Mouse (Mus musculus): ENCODE results near the gene Cbwd1. TPM values are rescaled to one million over a fixed set of nuclear protein-coding genes. Genes with fewer than 3 reads are reported as not detected.
"Not testable (repeated sequence)": the region's sequence is repeated elsewhere in the genome, so short reads cannot be mapped to it uniquely, and the experiment has no call there.

Gene Cbwd1
- total and polyA plus RNA-seq, 2 experiments from 2014 or later: 12.8 to 18.1 TPM

- WGBS: 29% methylated on average over 4 of the region's 4 CpGs
- Histone ChIP-seq H3K9ac (replicated peaks; ENCODE audit: low read depth, low read length) (no peak overlapping the region), H3K9me3 (replicated peaks; ENCODE audit: control insufficient read depth, low read length) (no peaks in the 10 kb centered on the region), H3K4me1 (ENCODE audit: control insufficient read depth, insufficient read depth) (no peaks in the 10 kb centered on the region), H3K4me2 (ENCODE audit: low read depth, low read length) (no peak overlapping the region), H3K27me3 (ENCODE audit: control insufficient read depth, insufficient read depth, low read length) (peaks cover 66% of the 10 kb centered on the region), H3K4me3 (ENCODE audit: low read depth, low read length) (no peak overlapping the region), H3K27ac (ENCODE audit: low read depth) (no peak overlapping the region), H3K36me3 (replicated peaks; ENCODE audit: control insufficient read depth, insufficient read depth, low read length) (no peaks in the 10 kb centered on the region)
- ATAC-seq (ENCODE audit: insufficient read depth, low read depth) (no peak), DNase-seq (ENCODE audit: low spot score) (no peak)
- no peak for TF ChIP-seq CTCF (IDR thresholded peaks at IDR 0.05; ENCODE audit: low read depth)
These were observed 64.9 kb downstream of the Cbwd1 start for GRCm38 (mm10) chr19:24896536-24896935.

GRCm38 (mm10) chr19:24886888-24887287 is 74.5 kb downstream of the Cbwd1 start:
- no peak for ATAC-seq (ENCODE audit: insufficient read depth, low read depth)
- Histone ChIP-seq H3K9me3 (replicated peaks; ENCODE audit: control insufficient read depth, low read length) (no peaks in the 10 kb centered on the region), H3K27me3 (ENCODE audit: control insufficient read depth, insufficient read depth, low read length) (no peaks in the 10 kb centered on the region), H3K4me3 (ENCODE audit: low read depth, low read length) (no peak overlapping the region), H3K4me1 (ENCODE audit: control insufficient read depth, insufficient read depth) (no peaks in the 10 kb centered on the region), H3K36me3 (replicated peaks; ENCODE audit: control insufficient read depth, insufficient read depth, low read length) (no peaks in the 10 kb centered on the region), H3K27ac (ENCODE audit: low read depth) (no peak overlapping the region), H3K9ac (replicated peaks; ENCODE audit: low read depth, low read length) (no peak overlapping the region), H3K4me2 (ENCODE audit: low read depth, low read length) (no peak overlapping the region)
- WGBS: 58% methylated on average over 3 of the region's 3 CpGs
- TF ChIP-seq CTCF (IDR thresholded peaks at IDR 0.05; ENCODE audit: low read depth) (no peak), EP300 (IDR thresholded peaks at IDR 0.05; ENCODE audit: low read depth) (no peak)
- DNase-seq (ENCODE audit: low spot score): no peak

DNA sequence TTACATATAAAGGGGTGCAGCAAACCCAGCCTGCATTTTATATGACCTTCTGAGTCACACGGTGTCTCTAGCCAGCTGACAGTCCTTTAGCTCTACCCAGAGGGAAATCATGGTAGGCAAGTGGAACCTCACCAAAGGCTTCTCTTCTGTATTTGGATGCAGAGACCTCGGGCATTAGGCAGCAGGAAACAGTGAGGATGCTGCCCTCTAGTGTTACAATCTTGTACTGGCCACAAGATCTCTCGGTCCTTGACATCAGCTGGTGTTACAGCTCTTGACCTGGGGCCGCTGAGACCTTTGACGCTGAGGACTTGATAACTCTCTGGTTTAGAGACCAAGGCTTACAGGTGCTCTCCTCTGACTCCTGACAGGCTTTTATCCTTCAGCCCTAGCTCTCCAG is 75.9 kb downstream of the Cbwd1 start:
- DNase-seq (ENCODE audit: low spot score) (peak; percentile 72), ATAC-seq (ENCODE audit: insufficient read depth, low read depth) (peak; percentile 70; the same call in 1 of the 2 replicates)
- H3K27me3 ChIP-seq (ENCODE audit: control insufficient read depth, insufficient read depth, low read length): no peaks in the 10 kb centered on the region
- H3K4me3 ChIP-seq (ENCODE audit: low read depth, low read length): no peak overlapping the region
- 4% methylated on average over 5 of the region's 5 CpGs for WGBS
- no peak overlapping the region for H3K27ac ChIP-seq (ENCODE audit: low read depth)
- peak overlapping the region; percentile 23; the same call in 1 of the 2 replicates for H3K4me2 ChIP-seq (ENCODE audit: low read depth, low read length)
- no peaks in the 10 kb centered on the region for H3K36me3 ChIP-seq (replicated peaks; ENCODE audit: control insufficient read depth, insufficient read depth, low read length)
- TF ChIP-seq EP300 (IDR thresholded peaks at IDR 0.05; ENCODE audit: low read depth) (no peak), CTCF (IDR thresholded peaks at IDR 0.05; ENCODE audit: low read depth) (peak; percentile 88)
- H3K9ac ChIP-seq (replicated peaks; ENCODE audit: low read depth, low read length): no peak overlapping the region
- no peaks in the 10 kb centered on the region for H3K4me1 ChIP-seq (ENCODE audit: control insufficient read depth, insufficient read depth)
- no peaks in the 10 kb centered on the region for H3K9me3 ChIP-seq (replicated peaks; ENCODE audit: control insufficient read depth, low read length)

- no peak for ATAC-seq (ENCODE audit: insufficient read depth, low read depth)
- Histone ChIP-seq H3K4me1 (ENCODE audit: control insufficient read depth, insufficient read depth) (no peaks in the 10 kb centered on the region), H3K9ac (replicated peaks; ENCODE audit: low read depth, low read length) (no peak overlapping the region), H3K27ac (ENCODE audit: low read depth) (no peak overlapping the region), H3K27me3 (ENCODE audit: control insufficient read depth, insufficient read depth, low read length) (no peaks in the 10 kb centered on the region), H3K9me3 (replicated peaks; ENCODE audit: control insufficient read depth, low read length) (0 out of 2 replicates have a peak, but pooled peaks cover 3% of the 10 kb centered on the region), H3K36me3 (replicated peaks; ENCODE audit: control insufficient read depth, insufficient read depth, low read length) (no peaks in the 10 kb centered on the region), H3K4me2 (ENCODE audit: low read depth, low read length) (no peak overlapping the region), H3K4me3 (ENCODE audit: low read depth, low read length) (no peak overlapping the region)
- 64% methylated on average over 4 of the region's 4 CpGs for WGBS
- TF ChIP-seq EP300 (IDR thresholded peaks at IDR 0.05; ENCODE audit: low read depth): no peak
- no peak for TF ChIP-seq CTCF (IDR thresholded peaks at IDR 0.05; ENCODE audit: low read depth)
- no peak for DNase-seq (ENCODE audit: low spot score)
These were observed 80.2 kb downstream of the Cbwd1 start for GRCm38 (mm10) chr19:24881237-24881636.

- not testable (repeated sequence) for H3K27me3 ChIP-seq (ENCODE audit: control insufficient read depth, insufficient read depth, low read length); H3K9ac ChIP-seq (replicated peaks; ENCODE audit: low read depth, low read length); H3K4me2 ChIP-seq (ENCODE audit: low read depth, low read length); DNase-seq (ENCODE audit: low spot score); H3K27ac ChIP-seq (ENCODE audit: low read depth); H3K4me3 ChIP-seq (ENCODE audit: low read depth, low read length); H3K4me1 ChIP-seq (ENCODE audit: control insufficient read depth, insufficient read depth); H3K36me3 ChIP-seq (replicated peaks; ENCODE audit: control insufficient read depth, insufficient read depth, low read length); H3K9me3 ChIP-seq (replicated peaks; ENCODE audit: control insufficient read depth, low read length)
- peak; percentile 49; the same call in 1 of the 2 replicates for ATAC-seq (ENCODE audit: insufficient read depth, low read depth)
- 77% methylated on average over 23 of the region's 26 CpGs for WGBS
These were observed 86.1 kb downstream of the Cbwd1 start, which contains the start of gene Gm10053 for GRCm38 (mm10) chr19:24875129-24875870. Gene Gm10053, plus strand, starts transcription at chr19:24875686.

GRCm38 (mm10) chr19:24873873-24874272 is 87.5 kb downstream of the Cbwd1 start:
- 10% methylated on average over 2 of the region's 2 CpGs for WGBS
- ATAC-seq (ENCODE audit: insufficient read depth, low read depth) (no peak), DNase-seq (ENCODE audit: low spot score) (no peak)
- Histone ChIP-seq H3K4me1 (ENCODE audit: control insufficient read depth, insufficient read depth) (no peaks in the 10 kb centered on the region), H3K9me3 (replicated peaks; ENCODE audit: control insufficient read depth, low read length) (0 out of 2 replicates have a peak, but pooled peaks cover 3% of the 10 kb centered on the region), H3K9ac (replicated peaks; ENCODE audit: low read depth, low read length) (no peak overlapping the region), H3K4me3 (ENCODE audit: low read depth, low read length) (no peak overlapping the region), H3K36me3 (replicated peaks; ENCODE audit: control insufficient read depth, insufficient read depth, low read length) (no peaks in the 10 kb centered on the region), H3K27ac (ENCODE audit: low read depth) (no peak overlapping the region), H3K27me3 (ENCODE audit: control insufficient read depth, insufficient read depth, low read length) (no peaks in the 10 kb centered on the region), H3K4me2 (ENCODE audit: low read depth, low read length) (no peak overlapping the region)
- TF ChIP-seq EP300 (IDR thresholded peaks at IDR 0.05; ENCODE audit: low read depth) (no peak), CTCF (IDR thresholded peaks at IDR 0.05; ENCODE audit: low read depth) (no peak)
